Mouse (Mus musculus) lung, adult 2 months (tissue): ENCODE results near the gene Ropn1.

ENCODE experiments used
- CTCF ChIP-seq: fragments of 200-500 bp; IDR thresholded peaks from 2 replicates; pipeline ENCODE4 v1.5.1; 2011; ENCODE audit warnings: mild to moderate bottlenecking, low read length, control low read depth; ENCODE audit not compliant: insufficient read depth
- POLR2A ChIP-seq: fragments of 200-500 bp; IDR thresholded peaks from 2 replicates; pipeline ENCODE4 v1.6.1; 2011; ENCODE audit warnings: low read depth, mild to moderate bottlenecking, control low read depth, low read length, borderline replicate concordance; ENCODE audit errors: extremely low read depth

DNA sequence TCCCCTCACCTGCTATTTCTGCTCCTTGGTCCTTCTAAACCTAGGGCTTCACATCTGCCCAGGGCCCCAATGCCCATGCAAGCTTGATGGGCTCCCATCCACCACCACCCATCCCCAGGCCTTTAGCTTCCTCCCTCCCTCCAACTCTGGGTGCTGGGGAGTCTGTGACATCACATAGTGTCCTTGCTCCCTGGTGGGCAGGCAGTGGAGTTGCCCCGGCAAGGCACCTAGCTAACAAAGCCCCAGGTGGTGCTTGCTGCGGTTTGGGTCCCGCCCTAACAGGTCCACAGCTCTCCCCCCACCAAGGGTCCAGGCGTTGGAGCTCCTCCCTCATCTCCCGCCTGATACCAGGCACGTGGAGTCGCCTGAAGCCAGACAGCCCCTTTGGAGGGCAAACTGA, at the start of gene Ropn1:
- TF ChIP-seq POLR2A (no peak), CTCF (no peak)
